Mouse (Mus musculus) liver, adult 2 months (tissue): ENCODE data around the gene Clta.

ENCODE experiments used
- CTCF ChIP-seq: fragments of 200-500 bp; IDR thresholded peaks from 2 replicates; pipeline ENCODE4 v1.5.1; 2011; ENCODE audit warnings: low read depth, low read length, control low read depth
- POLR2A ChIP-seq: fragments of 200-500 bp; IDR thresholded peaks from 2 replicates; pipeline ENCODE4 v1.6.1; 2011; ENCODE audit warnings: low read length, control low read depth; ENCODE audit not compliant: insufficient read depth; ENCODE audit errors: extremely low read depth

- TF ChIP-seq CTCF (no peak), POLR2A (no peak)
Observed at GRCm38 (mm10) chr4:43994342-43994741, 9.9 kb upstream of the Clta start.
